Mouse (Mus musculus): Measurements from ENCODE around the gene Med12l. TPM values are rescaled to one million over a fixed set of nuclear protein-coding genes. Genes with fewer than 3 reads are reported as not detected.

The Med12l gene
- total and polyA plus RNA-seq, 2 experiments from 2014 or later = 1.2 to 7.1 TPM

GRCm38 (mm10) chr3:59250454-59250853 is 244.8 kb downstream of the Med12l start:
- H3K9me3 ChIP-seq (replicated peaks; ENCODE audit: control insufficient read depth, low read length) = no peaks in the 10 kb centered on the region
- no peak for DNase-seq (ENCODE audit: low spot score)
- no peak overlapping the region for H3K4me3 ChIP-seq (ENCODE audit: low read depth, low read length)
- WGBS = 87% methylated on average over 1 of the region's 1 CpGs
- H3K27ac ChIP-seq (ENCODE audit: low read depth) = no peak overlapping the region
- no peak overlapping the region for H3K9ac ChIP-seq (replicated peaks; ENCODE audit: low read depth, low read length)
- H3K27me3 ChIP-seq (ENCODE audit: control insufficient read depth, insufficient read depth, low read length) = no peaks in the 10 kb centered on the region
- H3K36me3 ChIP-seq (replicated peaks; ENCODE audit: control insufficient read depth, insufficient read depth, low read length) = no peaks in the 10 kb centered on the region
- no peak for ATAC-seq (ENCODE audit: insufficient read depth, low read depth)
- TF ChIP-seq EP300 (IDR thresholded peaks at IDR 0.05; ENCODE audit: low read depth) = no peak
- no peak for TF ChIP-seq CTCF (IDR thresholded peaks at IDR 0.05; ENCODE audit: low read depth)
- no peaks in the 10 kb centered on the region for H3K4me1 ChIP-seq (ENCODE audit: control insufficient read depth, insufficient read depth)
- no peak overlapping the region for H3K4me2 ChIP-seq (ENCODE audit: low read depth, low read length)

- Histone ChIP-seq H3K9ac (replicated peaks; ENCODE audit: low read depth, low read length) (no peak overlapping the region), H3K27me3 (ENCODE audit: control insufficient read depth, insufficient read depth, low read length) (no peaks in the 10 kb centered on the region), H3K36me3 (replicated peaks; ENCODE audit: control insufficient read depth, insufficient read depth, low read length) (0 out of 2 replicates have a peak, but pooled peaks cover 4% of the 10 kb centered on the region), H3K9me3 (replicated peaks; ENCODE audit: control insufficient read depth, low read length) (no peaks in the 10 kb centered on the region), H3K27ac (ENCODE audit: low read depth) (no peak overlapping the region), H3K4me2 (ENCODE audit: low read depth, low read length) (no peak overlapping the region), H3K4me1 (ENCODE audit: control insufficient read depth, insufficient read depth) (no peaks in the 10 kb centered on the region), H3K4me3 (ENCODE audit: low read depth, low read length) (no peak overlapping the region)
- no peak for ATAC-seq (ENCODE audit: insufficient read depth, low read depth)
- whole genome bisulfite sequencing = 83% methylated on average over 20 of the region's 20 CpGs
- DNase-seq (ENCODE audit: low spot score) = no peak
- no peak for TF ChIP-seq CTCF (IDR thresholded peaks at IDR 0.05; ENCODE audit: low read depth)
- no peak for TF ChIP-seq EP300 (IDR thresholded peaks at IDR 0.05; ENCODE audit: low read depth)
Measured at GRCm38 (mm10) chr3:59257740-59258664, 252.4 kb downstream of the Med12l start.

- Histone ChIP-seq H3K4me2 (ENCODE audit: low read depth, low read length) (no peak overlapping the region), H3K9ac (replicated peaks; ENCODE audit: low read depth, low read length) (no peak overlapping the region), H3K4me3 (ENCODE audit: low read depth, low read length) (no peak overlapping the region), H3K4me1 (ENCODE audit: control insufficient read depth, insufficient read depth) (no peaks in the 10 kb centered on the region), H3K9me3 (replicated peaks; ENCODE audit: control insufficient read depth, low read length) (no peaks in the 10 kb centered on the region), H3K36me3 (replicated peaks; ENCODE audit: control insufficient read depth, insufficient read depth, low read length) (peaks cover 4% of the 10 kb centered on the region; the same call in 1 of the 2 replicates), H3K27me3 (ENCODE audit: control insufficient read depth, insufficient read depth, low read length) (no peaks in the 10 kb centered on the region), H3K27ac (ENCODE audit: low read depth) (no peak overlapping the region; the same call in 1 of the 2 replicates)
- ATAC-seq (ENCODE audit: insufficient read depth, low read depth) (no peak), DNase-seq (ENCODE audit: low spot score) (no peak)
- no peak for TF ChIP-seq CTCF (IDR thresholded peaks at IDR 0.05; ENCODE audit: low read depth)
- no peak for TF ChIP-seq EP300 (IDR thresholded peaks at IDR 0.05; ENCODE audit: low read depth)
- WGBS = 63% methylated on average over 5 of the region's 5 CpGs
Measured at GRCm38 (mm10) chr3:59260745-59261144, 255.1 kb downstream of the Med12l start.

- Histone ChIP-seq H3K9me3 (replicated peaks; ENCODE audit: control insufficient read depth, low read length) (no peaks in the 10 kb centered on the region), H3K9ac (replicated peaks; ENCODE audit: low read depth, low read length) (no peak overlapping the region)
- TF ChIP-seq CTCF (IDR thresholded peaks at IDR 0.05; ENCODE audit: low read depth) = no peak
- no peak for TF ChIP-seq EP300 (IDR thresholded peaks at IDR 0.05; ENCODE audit: low read depth)
Measured at GRCm38 (mm10) chr3:59261709-59262472, 256.3 kb downstream of the Med12l start.

GRCm38 (mm10) chr3:59262704-59263103 is 257.1 kb downstream of the Med12l start, which contains the start of gene P2ry12:
Gene P2ry12 (minus strand): TSS chr3:59262871.
- Histone ChIP-seq H3K4me2 (ENCODE audit: low read depth, low read length) (no peak within 1 kb of the TSS), H3K27ac (ENCODE audit: low read depth) (no peak within 1 kb of the TSS), H3K36me3 (replicated peaks; ENCODE audit: control insufficient read depth, insufficient read depth, low read length) (peaks cover 4% of the 10 kb centered on the region; the same call in 1 of the 2 replicates), H3K4me1 (ENCODE audit: control insufficient read depth, insufficient read depth) (no peaks in the 10 kb centered on the region), H3K9me3 (replicated peaks; ENCODE audit: control insufficient read depth, low read length) (no peaks in the 10 kb centered on the region), H3K27me3 (ENCODE audit: control insufficient read depth, insufficient read depth, low read length) (no peaks in the 10 kb centered on the region), H3K9ac (replicated peaks; ENCODE audit: low read depth, low read length) (no peak within 1 kb of the TSS), H3K4me3 (ENCODE audit: low read depth, low read length) (no peak within 1 kb of the TSS)
- no peak for TF ChIP-seq CTCF (IDR thresholded peaks at IDR 0.05; ENCODE audit: low read depth)
- TF ChIP-seq EP300 (IDR thresholded peaks at IDR 0.05; ENCODE audit: low read depth) = no peak
- DNase-seq (ENCODE audit: low spot score) (no peak), ATAC-seq (ENCODE audit: insufficient read depth, low read depth) (no peak)
- WGBS = 80% methylated on average over 7 of the region's 7 CpGs

More at GRCm38 (mm10) chr3:59261709-59262472, 256.3 kb downstream of the Med12l start:
- Histone ChIP-seq H3K4me2 (ENCODE audit: low read depth, low read length) (no peak overlapping the region), H3K36me3 (replicated peaks; ENCODE audit: control insufficient read depth, insufficient read depth, low read length) (peaks cover 4% of the 10 kb centered on the region; the same call in 1 of the 2 replicates), H3K4me1 (ENCODE audit: control insufficient read depth, insufficient read depth) (no peaks in the 10 kb centered on the region), H3K27me3 (ENCODE audit: control insufficient read depth, insufficient read depth, low read length) (no peaks in the 10 kb centered on the region), H3K4me3 (ENCODE audit: low read depth, low read length) (no peak overlapping the region), H3K27ac (ENCODE audit: low read depth) (no peak overlapping the region)
- ATAC-seq (ENCODE audit: insufficient read depth, low read depth) = no peak
- no peak for DNase-seq (ENCODE audit: low spot score)
- WGBS = 78% methylated on average over 9 of the region's 9 CpGs
